Mouse (Mus musculus) testis, adult 2 months (tissue): Measurements from ENCODE around the gene Nr2f2. TPM values are rescaled to one million over a fixed set of nuclear protein-coding genes. Genes with fewer than 3 reads are reported as not detected.

Experiments used
- H3K27ac ChIP-seq: fragments of 200-500 bp; 2 replicates; pipeline ENCODE4 v1.5.1; 2012; ENCODE audit warnings: low read depth, low read length; ENCODE audit not compliant: control insufficient read depth, insufficient read depth
- H3K27me3 ChIP-seq: fragments of 200-500 bp; 2 replicates; pipeline ENCODE4 v1.6.1; 2012; ENCODE audit warnings: mild to moderate bottlenecking, low read length, moderate library complexity; ENCODE audit not compliant: control insufficient read depth, insufficient read depth
- H3K36me3 ChIP-seq: fragments of 200-500 bp; 2 replicates; pipeline ENCODE4 v1.6.1; 2012; ENCODE audit warnings: mild to moderate bottlenecking, low read length; ENCODE audit not compliant: control insufficient read depth, insufficient read depth
- H3K4me1 ChIP-seq: fragments of 200-500 bp; 2 replicates; pipeline ENCODE4 v1.6.1; 2012; ENCODE audit warnings: low read length; ENCODE audit not compliant: control insufficient read depth, insufficient read depth
- H3K4me3 ChIP-seq: fragments of 200-500 bp; 2 replicates; pipeline ENCODE4 v1.5.1; 2012; ENCODE audit warnings: low read depth, mild to moderate bottlenecking, low read length, moderate library complexity, mixed read lengths; ENCODE audit not compliant: control insufficient read depth
- CTCF ChIP-seq: fragments of 200-500 bp; IDR thresholded peaks from 2 replicates; pipeline ENCODE4 v1.5.1; 2012; ENCODE audit warnings: low read depth, mild to moderate bottlenecking, inconsistent platforms, low read length, moderate library complexity; ENCODE audit not compliant: control insufficient read depth, insufficient read depth, insufficient replicate concordance
- POLR2A ChIP-seq: fragments of 200-500 bp; IDR thresholded peaks from 2 replicates; pipeline ENCODE4 v1.6.1; 2012; ENCODE audit warnings: low read depth, mild to moderate bottlenecking, inconsistent platforms, low read length, moderate library complexity; ENCODE audit not compliant: control insufficient read depth
- polyA plus RNA-seq: library from polyadenylated mRNA; depleted of rRNA; stranded (reverse); fragments of >200 nt; gene quantifications from 2 replicates; pipeline ENCODE4 v1.2.3, GENCODE M21; 2012

Nr2f2 gene
- polyA plus RNA-seq, 1 experiment: 11.3 TPM

DNA sequence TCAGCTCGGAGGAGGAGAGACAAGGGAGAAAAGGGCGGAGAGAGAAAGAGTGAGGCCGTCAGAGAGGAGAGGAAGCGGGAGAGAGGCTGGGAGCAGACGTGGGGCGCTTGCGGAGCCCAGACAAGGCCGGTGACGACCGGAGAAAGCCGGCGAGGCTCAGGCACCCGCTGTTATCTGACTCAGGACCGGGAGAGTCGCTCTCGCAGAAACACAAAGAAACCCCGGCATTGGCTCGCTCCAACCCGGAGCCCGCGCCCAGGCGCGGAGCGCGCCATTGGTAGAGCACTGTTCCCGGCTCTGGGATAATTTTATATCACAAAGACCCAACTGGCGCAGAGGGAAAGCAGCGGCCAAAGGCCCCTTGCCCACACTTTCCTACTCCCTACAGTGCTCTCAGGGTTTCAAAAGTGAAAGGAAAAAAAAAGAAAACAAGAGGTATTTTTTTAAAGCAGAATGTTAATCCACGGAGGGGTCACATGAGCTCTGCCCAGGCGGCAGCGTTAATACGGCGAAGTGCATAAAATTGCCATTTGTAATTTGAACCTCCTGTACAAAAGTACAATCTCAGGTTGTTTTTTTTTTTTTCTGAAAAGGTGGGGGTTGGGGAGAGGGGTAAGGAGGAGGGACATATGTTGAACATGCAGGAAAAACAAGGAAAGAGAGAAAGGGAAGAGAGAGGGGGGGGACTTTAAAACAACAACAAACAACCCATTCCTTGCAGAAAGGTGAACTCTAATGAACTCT is 7.5 kb downstream of the Nr2f2 start:
- H3K36me3 ChIP-seq: no peaks in the 10 kb centered on the region
- H3K4me3 ChIP-seq: peak overlapping the region; percentile 97
- H3K27ac ChIP-seq: peak overlapping the region; percentile 29; the same call in 1 of the 2 replicates
- no peak for TF ChIP-seq POLR2A
- H3K27me3 ChIP-seq: no peaks in the 10 kb centered on the region
- H3K4me1 ChIP-seq: peaks cover 19% of the 10 kb centered on the region

DNA sequence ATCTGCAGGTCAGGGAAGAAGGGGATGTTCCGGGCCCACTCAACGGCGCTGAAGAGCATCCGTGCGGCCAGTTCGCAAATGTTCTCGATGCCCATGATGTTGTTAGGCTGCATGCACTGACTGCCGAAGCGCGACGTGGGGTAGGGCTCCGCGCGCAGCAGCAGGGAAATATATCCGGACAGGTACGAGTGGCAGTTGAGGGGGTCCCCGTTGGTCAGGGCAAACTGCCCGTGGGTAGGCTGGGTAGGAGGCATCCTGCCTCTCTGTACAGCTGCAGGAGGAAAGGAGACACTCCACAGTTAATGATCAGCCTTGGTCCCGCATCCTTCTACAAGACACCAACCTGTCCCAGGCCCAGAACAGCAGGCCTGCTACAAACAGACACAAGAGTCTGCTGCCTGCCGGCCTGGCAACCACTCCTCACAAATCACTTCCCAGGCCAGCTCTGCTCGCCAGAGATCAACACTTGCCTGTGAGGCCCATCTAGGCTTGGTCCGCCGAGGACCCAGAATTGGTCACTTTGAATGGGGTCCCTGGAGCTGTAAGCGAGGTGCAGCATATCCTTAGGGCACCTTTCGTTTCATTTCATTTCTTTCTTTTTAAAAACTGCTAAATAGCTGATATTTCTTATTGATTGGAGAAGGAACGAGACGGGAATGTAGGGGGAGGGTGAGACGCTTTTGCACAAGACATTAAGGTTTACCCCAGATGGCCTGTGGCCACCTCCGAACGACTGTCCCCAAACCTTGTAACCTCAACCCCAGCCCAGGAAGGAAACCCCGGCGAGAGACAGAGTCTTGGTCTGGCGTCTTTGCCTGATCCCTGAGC is 8.3 kb downstream of the Nr2f2 start:
- H3K27ac ChIP-seq: peak overlapping the region; percentile 29; the same call in 1 of the 2 replicates
- H3K36me3 ChIP-seq: no peaks in the 10 kb centered on the region
- no peak for TF ChIP-seq CTCF
- no peaks in the 10 kb centered on the region for H3K27me3 ChIP-seq
- peak overlapping the region; percentile 63 for H3K4me3 ChIP-seq
- peaks cover 19% of the 10 kb centered on the region for H3K4me1 ChIP-seq

DNA sequence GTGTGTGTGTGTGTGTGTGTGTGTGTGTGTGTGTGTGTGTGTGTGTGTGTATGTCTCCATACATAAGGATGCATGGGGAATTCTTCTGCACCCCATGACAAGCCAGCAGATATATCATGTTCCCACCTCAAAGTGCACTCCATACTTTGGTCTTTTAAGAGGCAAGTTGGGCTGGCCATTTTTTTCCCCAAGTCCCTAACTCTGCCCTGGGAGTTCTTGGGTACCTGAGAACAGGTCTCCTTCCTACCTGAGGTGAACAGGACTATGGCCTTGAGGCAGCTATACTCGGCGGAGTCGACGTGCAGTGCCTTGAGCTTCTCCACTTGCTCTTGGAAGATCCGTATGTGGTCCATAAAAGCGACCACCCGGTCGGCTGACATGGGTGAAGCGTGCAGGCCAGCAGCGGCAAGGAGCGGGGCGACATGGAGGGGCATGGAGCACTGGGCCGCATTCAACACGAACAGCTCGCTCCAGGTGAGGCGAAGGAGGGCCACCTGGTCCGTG is 9.0 kb downstream of the Nr2f2 start:
- TF ChIP-seq POLR2A (no peak), CTCF (no peak)
- Histone ChIP-seq H3K27ac (0 out of 2 replicates have a peak overlapping the region, but pooled peaks have one; percentile 0), H3K36me3 (no peaks in the 10 kb centered on the region), H3K27me3 (no peaks in the 10 kb centered on the region), H3K4me1 (peaks cover 19% of the 10 kb centered on the region), H3K4me3 (peak overlapping the region; percentile 63)

DNA sequence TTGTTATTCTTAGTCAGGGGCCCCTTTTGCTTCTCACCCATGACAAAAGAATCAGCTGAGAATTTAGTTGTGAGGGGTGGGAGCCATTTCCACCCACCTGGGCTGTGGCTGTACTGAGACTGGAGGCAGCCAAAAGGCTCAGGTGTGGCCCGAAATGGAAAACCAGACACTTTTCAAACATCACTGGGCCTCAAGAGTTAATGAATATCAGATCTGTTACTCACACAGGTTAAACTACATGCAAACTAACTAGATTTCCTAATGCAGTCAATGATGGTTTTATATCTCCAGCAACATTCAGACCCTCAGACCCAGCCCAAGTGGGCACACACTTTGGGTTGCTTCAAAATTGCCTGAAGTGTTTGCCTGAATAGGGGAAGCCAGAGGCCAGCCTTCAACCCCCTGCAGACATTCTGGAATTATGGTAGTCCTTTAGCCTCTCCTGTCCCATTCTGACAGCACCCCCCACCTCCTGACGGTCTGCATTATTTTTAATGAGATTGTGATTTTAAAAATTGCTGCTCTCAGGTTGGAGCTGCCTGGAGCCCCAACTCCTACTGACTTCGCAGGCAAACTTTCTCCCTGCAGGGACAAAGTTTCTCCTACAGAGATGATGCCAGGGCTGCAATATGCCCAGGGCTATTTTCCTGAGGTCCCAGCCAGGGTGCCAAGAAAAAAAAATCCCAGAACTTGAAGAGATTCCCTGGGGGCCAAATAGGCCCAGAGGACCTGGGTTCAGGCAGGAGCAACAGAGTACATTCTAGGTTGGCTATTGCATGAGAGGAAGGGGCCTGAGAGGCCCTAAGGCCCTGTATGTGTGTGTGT is 9.6 kb downstream of the Nr2f2 start:
- Histone ChIP-seq H3K27ac (peak overlapping the region; percentile 39), H3K4me1 (peaks cover 17% of the 10 kb centered on the region), H3K4me3 (peak overlapping the region; percentile 63), H3K27me3 (no peaks in the 10 kb centered on the region), H3K36me3 (no peaks in the 10 kb centered on the region)
- TF ChIP-seq CTCF: no peak
- TF ChIP-seq POLR2A: no peak

DNA sequence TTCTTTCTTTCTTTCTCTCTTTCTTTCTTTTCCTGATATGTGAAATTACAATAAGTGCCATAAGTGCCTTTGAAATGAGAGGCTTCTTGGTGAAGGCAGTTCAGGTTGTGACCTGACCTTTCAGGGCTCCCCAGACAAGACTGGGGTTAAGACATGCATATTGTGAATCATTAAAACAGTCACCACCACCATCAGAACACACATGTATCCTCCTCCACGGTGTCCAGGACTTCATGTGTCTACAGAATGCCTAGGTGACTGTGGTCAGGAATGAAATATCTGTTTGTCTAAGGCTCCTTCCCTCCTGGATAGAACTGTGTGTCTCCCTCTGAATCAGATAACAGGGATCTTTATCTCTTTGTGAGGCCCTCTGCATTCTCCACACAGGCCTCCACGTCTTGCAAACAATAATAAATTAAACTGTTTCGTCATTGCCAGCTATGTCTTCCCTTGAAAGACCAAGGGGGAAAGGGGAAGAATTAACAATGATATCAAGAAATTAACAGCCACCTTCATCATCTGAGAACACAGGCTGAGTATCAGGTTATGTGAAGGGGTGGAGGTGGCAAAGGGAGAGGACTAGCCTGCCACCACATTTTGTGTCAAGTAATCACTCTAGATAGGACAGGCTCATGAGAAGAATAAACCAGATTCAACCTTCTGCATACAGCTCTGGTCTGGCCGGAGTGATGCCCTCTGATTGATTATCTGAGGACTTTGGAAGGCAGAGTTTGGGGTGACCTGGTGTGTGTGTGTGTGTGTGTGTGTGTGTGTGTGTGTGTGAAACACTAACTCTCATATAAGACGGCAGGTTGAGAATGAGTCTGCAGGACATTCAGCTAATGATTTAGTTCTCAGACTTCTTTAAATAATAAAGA is 10.6 kb downstream of the Nr2f2 start:
- Histone ChIP-seq H3K27me3 (no peaks in the 10 kb centered on the region), H3K4me1 (peaks cover 20% of the 10 kb centered on the region), H3K36me3 (no peaks in the 10 kb centered on the region), H3K4me3 (peak overlapping the region; percentile 9; the same call in 1 of the 2 replicates), H3K27ac (peak overlapping the region; percentile 55)
- TF ChIP-seq POLR2A (no peak), CTCF (no peak)

DNA sequence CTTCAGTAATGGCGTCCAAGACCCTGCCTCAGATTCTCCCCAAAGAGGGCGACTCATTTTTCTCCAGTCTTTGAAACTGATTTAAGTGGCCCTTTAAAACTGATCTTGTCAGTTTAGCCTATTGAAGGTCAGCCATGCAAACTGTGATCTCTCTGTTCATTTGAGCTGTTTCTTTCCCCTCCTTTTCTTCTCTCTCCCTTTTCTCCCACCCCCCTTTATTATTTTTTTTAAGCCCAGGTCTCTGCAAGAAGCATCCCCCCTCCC is 11.2 kb downstream of the Nr2f2 start:
- H3K27ac ChIP-seq: no peak overlapping the region
- H3K27me3 ChIP-seq: no peaks in the 10 kb centered on the region
- no peak overlapping the region for H3K4me3 ChIP-seq
- no peaks in the 10 kb centered on the region for H3K36me3 ChIP-seq
- TF ChIP-seq POLR2A (no peak), CTCF (no peak)
- peaks cover 15% of the 10 kb centered on the region for H3K4me1 ChIP-seq
